Mouse (Mus musculus) right cerebral cortex, adult 2 months (tissue): ENCODE measurements around the gene Macrod1.
A peak's percentile ranks its signal among the peaks of the same experiment; 100 is the strongest.

ENCODE experiments used
- DNase-seq, 2 experiments: peaks; one replicate each; pipeline ENCODE4 v3.0.0; 2021 to 2022; ENCODE audit warnings: low spot score in 2 of 2

Macrod1 gene

DNA sequence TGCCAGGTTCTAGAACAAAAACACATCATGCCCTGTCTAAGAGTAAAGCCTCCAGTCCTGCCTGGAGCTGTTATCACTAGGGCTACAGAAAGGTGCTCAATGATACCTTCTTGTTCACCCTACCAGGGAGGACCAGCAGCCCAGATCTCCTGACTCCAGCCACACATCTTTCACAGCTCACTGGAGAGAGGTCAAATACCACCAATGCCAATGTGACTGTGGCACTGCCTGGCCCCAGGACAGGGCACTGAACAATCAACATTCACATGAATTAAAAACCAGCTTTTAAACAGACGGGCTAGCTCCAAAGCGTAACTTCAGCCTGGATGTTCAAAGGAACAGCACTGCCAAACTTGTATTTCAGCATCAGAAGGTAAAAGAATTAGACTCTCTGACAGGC, 179.4 kb downstream of the Macrod1 start:
- DNase-seq: no peak

- no peak for DNase-seq
These were observed 180.1 kb downstream of the Macrod1 start for GRCm38 (mm10) chr19:7236742-7237141.

- DNase-seq: no peak
These were observed 183.0 kb downstream of the Macrod1 start for GRCm38 (mm10) chr19:7239574-7239973.

- DNase-seq: no peak
These were observed 183.7 kb downstream of the Macrod1 start for GRCm38 (mm10) chr19:7240291-7240690.

GRCm38 (mm10) chr19:7240782-7241690, 184.4 kb downstream of the Macrod1 start, which contains the start of gene Naa40:
Gene Naa40, minus strand, starts transcription at chr19:7241183.
- DNase-seq: peak; percentile 92

DNA sequence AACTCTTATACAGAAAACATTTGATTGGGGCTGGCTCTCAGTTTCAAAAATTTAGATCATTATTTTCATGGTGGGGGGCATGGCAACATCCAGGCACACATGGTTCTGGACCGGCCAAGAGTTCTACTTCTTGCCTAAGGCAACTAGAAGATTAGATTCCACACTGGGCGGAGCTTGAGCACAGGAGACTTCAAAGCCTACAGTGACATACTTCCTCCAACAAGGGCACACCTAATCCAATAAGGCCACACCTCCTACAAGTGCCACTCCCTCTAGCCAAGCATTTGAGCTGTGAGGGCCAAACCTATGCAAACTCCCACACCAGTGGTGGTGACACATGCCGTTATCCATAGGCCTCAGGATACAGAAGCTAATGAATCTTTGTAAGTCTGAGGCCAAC, 189.4 kb downstream of the Macrod1 start:
- no peak for DNase-seq
